Mouse (Mus musculus) lung, adult 2 months (tissue): ENCODE data around the gene Eci3.

ENCODE experiments used
- CTCF ChIP-seq: fragments of 200-500 bp; IDR thresholded peaks from 2 replicates; pipeline ENCODE4 v1.5.1; 2011; ENCODE audit warnings: mild to moderate bottlenecking, low read length, control low read depth; ENCODE audit not compliant: insufficient read depth
- POLR2A ChIP-seq: fragments of 200-500 bp; IDR thresholded peaks from 2 replicates; pipeline ENCODE4 v1.6.1; 2011; ENCODE audit warnings: low read depth, mild to moderate bottlenecking, control low read depth, low read length, borderline replicate concordance; ENCODE audit errors: extremely low read depth

DNA sequence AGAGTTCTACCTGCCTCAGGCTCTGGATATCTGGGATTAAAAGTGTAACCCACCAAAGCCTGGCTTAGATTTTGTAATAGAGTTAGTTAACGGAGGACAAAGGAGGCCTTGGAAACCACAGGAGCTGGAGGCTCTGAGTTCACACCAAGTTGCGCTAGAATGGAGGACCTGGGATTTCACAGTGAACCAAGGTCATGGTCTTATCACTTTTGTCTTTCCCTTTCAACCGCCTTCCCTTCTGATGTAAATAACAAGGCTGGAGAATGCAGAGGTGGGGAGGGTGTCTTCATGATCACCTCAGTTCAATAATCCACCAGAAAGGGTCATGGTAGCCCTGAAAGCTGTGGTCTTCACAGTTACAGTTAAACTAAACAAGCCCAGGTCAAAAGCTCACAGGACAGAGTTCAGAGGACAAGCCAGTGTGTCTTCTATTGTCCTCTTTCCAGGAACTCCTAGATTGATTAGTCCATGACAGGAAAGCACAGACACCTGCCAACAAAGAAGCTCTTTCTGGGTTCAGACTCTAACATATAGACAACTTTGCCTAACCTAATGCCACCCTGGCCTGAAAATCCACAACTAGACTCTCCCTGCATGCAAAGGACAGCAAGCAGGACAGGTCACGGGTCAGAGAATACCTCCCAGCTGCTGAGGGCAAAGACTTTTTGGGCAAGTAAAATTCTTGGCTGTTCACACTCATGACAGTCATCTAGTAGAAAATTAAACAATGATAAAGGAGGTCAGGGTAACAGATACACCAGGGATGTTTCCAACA is 2.4 kb downstream of the Eci3 start:
- TF ChIP-seq CTCF (no peak), POLR2A (no peak)
